Mouse (Mus musculus) heart, postnatal 14 days (tissue): Measurements from ENCODE around the gene Mical2. TPM values are rescaled to one million over a fixed set of nuclear protein-coding genes. Genes with fewer than 3 reads are reported as not detected.

Experiments used
- DNase-seq, 2 experiments: peaks; one replicate each; pipeline ENCODE4 v3.0.0; 2021 to 2022
- intact Hi-C: fragments of 180-260 bp; cut with DNase I; formaldehyde crosslinking; loops from one replicate; pipeline ENCODE4 v1.15.1; 2025
- total RNA-seq, 2 experiments: library from RNA; stranded (reverse); gene quantifications; 2 replicates each; pipeline ENCODE4 v1.2.3; 2021

The Mical2 gene
- total RNA-seq, 2 experiments from 2014 or later, result 105 to 127 TPM

DNA sequence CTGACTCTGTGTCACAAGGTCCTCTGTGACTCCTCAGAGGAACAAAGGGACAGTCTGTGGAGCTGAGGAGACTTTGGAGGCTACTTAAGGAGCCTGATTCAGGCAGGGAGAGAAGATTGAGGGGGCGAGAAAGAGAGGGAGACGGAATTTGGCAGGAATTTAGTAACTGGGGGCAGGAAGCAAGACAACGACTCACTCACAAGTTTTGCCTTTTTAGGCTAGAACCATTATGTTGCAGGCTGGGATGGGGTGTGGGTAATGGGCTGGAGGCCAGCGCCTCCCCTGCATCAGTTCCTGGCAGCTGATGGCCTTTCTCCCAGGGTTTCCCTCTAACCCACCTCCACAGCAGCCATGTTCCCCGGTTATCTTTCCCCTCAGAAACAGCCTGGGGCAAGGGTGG is 152.8 kb downstream of the Mical2 start:
- DNase-seq, result no peak
- intact Hi-C loops, result loop anchor here (2.0 to 10.0 kb wide), 2 partner anchors 490 to 886 kb away; no protein-coding TSS in a partner anchor

DNA sequence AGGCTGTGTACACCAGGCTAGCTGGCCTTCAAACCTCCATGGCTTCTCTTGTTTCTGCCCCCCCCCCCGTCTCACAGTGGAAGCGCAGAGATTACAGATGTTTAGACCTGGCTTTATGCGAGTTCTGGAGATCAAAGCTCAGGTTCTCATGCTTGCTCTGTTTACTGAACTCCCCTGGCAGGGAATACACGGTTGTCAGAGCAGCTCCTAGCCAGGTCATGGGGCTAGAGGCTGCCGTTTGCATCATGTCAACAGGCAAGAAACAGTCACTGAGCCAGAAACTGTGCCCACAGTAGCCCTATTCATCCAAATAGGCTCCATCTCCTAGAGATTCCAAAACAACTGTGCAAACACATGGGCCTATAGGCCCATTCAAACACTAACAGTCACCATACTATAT is 160.9 kb downstream of the Mical2 start:
- no peak for DNase-seq
- intact Hi-C loops, result no loop called here

DNA sequence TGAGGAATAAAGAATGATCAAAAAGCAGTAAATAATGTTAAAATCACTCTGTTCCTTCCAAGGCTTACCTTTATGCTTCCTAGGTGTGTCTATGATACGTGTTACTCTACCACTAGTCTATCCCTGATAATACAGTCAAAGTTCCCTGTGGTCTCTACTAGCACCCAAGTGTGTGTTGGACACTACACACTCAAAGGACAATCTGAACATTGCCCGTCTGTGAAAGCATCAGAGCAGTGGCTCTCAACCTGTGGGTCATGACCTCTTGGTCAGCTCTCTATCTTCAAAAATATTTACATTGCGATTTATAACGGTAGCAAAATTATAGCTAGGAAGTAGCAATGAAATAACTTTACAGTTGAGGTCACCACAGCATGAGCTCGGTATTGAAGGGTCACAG is 162.2 kb downstream of the Mical2 start:
- DNase-seq, result no peak
- intact Hi-C loops, result no loop called here

DNA sequence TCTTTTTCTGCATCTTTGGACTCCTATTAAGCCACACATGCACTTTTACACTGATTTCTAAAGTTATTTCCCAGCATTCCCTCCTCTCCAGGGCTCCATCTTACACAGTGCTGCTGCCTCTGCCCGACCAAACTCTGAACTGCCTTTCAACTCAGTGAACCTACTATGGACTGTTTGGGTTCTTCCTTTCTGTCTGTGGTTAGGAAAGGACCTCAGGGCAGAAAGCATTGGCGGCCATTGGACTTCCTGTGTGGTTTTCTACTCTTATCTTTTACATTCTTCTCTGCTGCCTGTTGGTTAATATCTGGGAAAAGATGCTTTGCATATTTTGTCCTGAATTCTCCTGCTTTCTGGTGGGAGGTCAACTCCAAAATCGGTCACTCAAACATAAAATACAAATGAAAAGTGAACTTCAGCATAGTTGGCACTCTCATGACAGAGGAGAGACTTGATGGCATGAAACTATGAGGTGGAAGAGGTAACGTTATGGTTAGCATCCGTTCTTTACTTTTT is 162.8 kb downstream of the Mical2 start:
- no peak for DNase-seq
- intact Hi-C loops, result no loop called here

DNA sequence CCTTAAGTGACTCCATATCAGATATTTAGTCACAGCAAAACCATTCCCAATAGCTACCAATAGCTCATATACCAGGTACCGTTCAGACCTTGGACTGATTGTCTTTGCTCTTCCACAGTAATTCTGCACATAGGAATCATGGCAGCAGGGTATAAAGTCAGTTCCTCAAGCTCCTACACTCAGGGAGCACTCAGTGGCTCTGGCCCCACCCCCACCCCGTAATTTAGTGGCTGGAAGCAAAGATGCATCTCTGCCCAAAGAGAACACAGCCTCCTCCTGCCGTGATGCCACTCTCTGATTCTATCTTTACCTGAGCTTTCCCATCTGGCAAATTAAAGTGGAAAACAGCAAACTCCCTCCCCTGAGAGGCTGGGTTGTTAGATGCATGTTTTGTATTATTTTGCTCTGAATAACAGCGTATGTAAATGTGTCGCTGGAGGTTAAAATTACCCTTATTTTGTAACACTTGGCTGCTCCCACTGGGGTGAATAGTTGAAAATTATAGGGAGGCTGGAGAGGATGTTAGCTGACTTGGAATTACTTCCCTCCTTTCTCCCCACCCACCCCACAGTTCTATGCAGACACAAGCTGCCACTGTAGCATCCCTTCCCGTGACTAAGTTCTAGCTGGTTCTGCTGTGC is 164.1 kb downstream of the Mical2 start:
- no peak for DNase-seq
- intact Hi-C loops, result no loop called here

DNA sequence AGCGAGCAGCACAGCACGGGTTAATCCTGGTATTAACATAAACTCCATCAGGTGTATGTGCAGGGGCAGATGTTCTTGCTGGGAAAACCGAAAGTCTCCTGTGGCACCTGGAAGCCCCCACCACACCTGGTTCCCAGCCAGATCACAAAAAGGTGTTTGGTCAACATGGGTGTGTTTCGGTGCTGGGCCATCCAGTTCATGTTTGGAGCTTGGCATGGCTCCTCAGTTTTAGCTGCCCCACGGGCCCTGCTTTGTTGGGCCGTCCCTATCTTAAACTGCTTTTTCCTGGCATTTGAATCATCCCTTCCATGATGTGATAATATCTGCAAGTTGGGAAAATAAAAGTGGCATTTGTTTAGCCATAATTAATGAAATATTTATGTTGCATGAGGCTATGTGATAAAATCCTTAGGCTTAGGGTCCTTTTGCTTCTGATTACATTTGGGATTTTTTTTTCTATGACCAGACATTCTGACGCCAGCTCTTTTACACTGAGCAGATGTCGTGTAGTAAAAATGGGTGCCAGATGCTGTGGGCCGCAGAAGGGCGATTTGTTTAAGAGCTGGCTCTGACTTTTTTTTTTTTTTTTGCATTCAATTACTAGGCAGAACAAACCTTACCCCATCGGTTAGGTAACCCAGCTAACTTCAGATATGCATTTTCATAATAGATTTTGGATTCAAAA is 164.7 kb downstream of the Mical2 start:
- intact Hi-C loops, result no loop called here

DNA sequence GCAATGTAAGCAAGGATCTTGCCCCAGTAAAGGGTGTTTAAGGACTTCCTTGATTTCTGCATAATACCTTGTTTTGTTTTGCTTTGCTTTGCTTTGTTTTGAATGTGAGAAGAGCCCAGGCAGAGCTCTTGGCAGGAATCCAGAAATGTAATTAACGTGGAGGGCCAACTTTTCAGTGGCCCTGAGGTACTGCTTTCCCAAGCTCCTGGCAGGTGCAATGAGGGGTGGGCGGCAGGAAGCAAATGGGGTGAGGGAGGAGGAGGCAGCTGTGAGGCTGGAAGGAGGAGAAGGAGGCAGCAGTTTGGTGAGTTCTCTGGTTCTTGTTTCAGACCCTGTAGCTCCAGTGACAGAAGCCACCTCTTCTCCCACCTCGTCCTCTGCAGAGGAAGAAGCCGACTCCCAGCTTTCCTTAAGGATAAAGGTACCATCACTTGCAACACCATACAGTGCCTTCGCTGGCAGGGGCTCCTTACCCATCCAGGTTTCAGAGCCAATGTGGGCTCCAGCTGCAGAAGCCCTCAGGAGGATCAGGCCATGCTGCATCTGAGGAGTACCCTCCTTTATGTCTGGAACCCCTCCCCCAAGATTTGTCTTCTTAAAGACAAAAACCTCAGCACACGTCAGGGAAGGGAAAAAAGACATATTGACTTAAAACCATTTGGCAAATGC is 165.4 kb downstream of the Mical2 start:
- no peak for DNase-seq
- intact Hi-C loops, result no loop called here

More for the DNA sequence above, 164.7 kb downstream of the Mical2 start:
- DNase-seq, result no peak

DNA sequence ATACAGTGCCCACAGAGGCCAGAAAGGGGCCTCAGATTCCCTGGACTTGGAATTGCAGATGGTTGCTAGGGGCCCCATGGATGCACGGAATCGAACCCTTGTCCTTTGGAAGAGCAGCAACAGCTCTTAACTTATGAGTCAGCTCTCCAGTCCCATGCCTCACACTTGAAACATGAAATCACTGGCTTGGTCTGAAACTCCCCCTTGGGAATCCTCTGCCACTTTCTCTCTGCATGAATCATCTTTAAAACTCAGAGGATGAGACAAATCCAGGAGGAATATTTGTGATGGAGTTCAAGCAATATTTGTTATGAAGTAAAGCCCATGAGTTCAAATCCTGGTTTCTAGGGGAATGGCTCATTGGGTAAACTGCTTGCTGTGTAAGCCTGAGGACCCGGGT is 172.1 kb downstream of the Mical2 start:
- intact Hi-C loops, result no loop called here
- no peak for DNase-seq

DNA sequence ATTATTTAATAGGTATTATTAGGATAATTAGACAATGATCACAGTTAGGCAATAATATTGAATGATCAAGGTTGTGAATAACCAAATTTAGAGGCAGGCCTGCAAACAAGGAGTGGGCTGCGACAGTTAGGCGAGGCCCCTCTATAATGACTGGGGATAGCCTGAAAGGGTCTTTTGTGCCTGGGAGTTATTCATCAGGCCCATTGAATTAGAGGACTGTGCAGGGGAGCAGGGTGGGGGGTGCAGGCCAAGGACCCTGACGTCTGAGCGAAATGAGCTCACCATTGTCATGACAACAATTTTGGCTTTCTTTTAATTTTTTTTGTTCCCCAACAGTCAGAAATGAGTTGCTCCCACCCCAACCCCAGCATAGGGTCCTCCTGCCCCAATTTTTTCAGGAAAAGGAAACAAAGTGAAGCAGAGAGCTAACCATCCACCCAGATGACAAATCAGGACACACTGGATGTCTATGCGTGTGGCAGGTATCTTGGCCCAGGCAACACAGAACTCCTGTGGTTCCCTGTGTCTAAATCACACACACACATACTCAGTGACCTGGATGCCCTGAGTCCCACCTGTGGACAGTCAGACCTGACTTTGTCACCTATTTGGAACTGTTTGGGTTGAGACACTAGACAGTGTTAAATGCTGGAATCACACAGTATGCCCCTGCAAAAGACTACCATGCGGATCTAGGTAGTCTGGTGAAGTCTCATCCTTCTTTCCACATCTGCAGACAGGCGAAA is 173.9 kb downstream of the Mical2 start:
- intact Hi-C loops, result loop anchor here (2.0 to 5.0 kb wide), 4 partner anchors 69 to 469 kb away; partner anchors contain the start of gene Tead1

DNA sequence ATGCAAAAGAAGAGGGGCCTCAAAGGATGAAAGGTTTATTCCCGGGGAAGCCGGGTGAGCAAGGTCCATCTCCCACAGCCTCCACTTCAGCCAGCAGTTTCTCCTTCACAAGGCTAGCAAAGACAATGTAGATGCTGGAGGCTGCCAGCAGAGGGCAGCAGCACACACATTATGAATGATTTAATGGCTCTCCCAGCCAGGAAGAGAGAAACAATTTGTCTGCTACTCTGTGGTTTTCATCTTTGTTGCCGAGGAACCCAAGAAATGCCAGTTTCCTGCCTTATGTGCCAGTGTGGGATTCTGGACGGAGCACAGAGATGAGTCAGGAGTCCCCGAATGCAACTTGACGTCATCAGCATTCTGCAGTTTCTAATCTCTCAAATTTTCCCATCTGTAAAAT is 174.5 kb downstream of the Mical2 start:
- intact Hi-C loops, result loop anchor here (2.0 to 5.0 kb wide), 4 partner anchors 69 to 469 kb away; partner anchors contain the start of gene Tead1
- peak; percentile 85 to 90 for DNase-seq

More for the DNA sequence above, 173.9 kb downstream of the Mical2 start:
- DNase-seq, result no peak

DNA sequence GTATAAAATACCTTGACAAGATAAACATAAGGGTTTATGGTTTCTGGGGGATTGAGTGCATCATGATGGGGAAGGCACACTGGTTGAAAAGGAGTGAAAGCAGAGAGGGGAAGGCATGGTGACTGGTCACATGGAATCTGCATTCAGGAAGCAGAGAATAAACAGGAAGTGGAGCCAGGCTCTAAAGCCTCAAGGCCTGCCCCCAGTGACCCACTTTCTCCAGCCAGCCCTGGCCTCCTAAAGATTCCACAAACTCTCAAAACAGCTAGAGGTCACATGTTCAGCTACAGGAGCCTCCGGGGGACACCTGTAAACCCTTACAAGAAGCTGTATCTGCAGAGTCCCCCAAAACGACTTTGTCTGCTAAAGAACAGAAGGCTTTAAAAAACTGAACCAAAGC is 179.4 kb downstream of the Mical2 start:
- intact Hi-C loops, result no loop called here
- no peak for DNase-seq

DNA sequence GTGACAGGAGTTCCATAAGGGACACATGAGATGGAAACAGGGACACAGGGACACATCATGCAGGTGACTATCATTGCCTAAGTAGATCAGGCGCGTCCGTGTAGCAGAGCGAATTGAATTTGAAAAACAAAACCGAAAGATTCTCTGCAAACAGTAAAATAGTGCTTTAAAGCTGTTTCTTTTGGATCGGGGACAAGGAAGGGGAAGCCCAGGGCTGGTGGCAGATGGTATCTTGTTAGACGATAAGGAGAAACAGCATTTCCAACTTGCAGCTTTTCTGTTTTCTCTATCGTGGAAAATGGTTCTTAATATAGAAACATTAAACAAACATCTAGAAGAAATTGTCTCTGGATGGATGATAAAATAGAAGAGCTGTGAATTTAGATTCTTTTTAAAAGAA is 179.9 kb downstream of the Mical2 start:
- intact Hi-C loops, result no loop called here

DNA sequence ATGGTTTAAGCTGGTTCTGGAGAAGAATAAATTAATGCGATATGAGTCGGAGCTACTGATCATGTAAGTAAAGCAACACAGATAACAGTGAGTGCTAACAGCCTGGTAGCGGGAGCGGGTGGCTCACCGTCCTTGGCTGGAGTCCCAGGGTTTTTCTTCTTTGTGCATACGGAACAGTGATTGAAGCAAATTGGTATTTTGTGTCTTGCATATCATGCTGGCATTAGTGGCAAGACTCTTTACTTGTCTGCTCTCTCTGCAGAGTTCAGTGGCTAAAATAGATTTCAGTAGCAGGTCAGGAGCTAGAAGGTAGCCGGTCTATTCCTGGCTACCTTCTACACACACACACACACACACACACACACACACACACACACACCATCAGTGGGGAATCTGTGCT is 181.9 kb downstream of the Mical2 start:
- intact Hi-C loops, result no loop called here
- DNase-seq, result peak in 1 of 2 experiments; percentile 7

More for the DNA sequence above, 179.9 kb downstream of the Mical2 start:
- DNase-seq, result no peak

DNA sequence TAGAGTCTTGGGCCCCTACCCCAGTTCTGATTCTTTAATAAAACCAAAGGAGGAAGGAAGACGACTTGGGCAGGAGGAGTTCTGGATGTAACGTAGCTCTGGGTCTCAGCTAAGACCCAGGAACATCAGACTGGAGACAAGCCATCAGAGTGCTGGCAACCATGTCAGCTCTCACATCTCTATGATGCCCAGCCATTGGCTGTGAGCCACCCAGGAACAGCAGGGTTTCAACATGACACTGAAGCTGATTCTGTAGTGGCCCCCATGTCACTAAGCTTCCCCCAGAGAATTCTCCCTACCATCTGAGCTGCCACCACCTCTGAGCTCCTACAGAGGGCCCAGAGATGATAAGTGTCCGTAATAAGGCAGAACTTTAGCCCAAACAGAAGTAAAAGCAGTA is 184.3 kb downstream of the Mical2 start:
- intact Hi-C loops, result no loop called here
- DNase-seq, result no peak

DNA sequence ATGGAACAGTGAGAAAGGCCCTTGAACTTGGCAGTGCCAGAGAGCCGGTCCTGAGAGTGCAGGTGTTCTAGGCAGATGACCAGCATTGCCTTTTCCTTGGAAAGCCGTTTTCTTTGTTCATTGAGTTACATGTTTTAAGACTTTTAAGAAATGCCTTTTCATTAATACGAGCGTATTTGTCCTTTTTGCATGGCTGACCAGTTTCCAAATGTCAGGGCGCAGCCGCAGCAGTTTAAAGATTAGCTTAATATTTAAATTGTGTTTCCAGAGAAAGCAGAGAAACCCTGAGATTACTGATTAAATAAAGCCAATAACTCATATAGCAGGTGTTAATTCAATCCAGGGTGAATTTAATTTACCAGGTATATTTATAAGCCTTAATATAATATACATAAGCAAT is 187.6 kb downstream of the Mical2 start:
- intact Hi-C loops, result no loop called here
- no peak for DNase-seq

DNA sequence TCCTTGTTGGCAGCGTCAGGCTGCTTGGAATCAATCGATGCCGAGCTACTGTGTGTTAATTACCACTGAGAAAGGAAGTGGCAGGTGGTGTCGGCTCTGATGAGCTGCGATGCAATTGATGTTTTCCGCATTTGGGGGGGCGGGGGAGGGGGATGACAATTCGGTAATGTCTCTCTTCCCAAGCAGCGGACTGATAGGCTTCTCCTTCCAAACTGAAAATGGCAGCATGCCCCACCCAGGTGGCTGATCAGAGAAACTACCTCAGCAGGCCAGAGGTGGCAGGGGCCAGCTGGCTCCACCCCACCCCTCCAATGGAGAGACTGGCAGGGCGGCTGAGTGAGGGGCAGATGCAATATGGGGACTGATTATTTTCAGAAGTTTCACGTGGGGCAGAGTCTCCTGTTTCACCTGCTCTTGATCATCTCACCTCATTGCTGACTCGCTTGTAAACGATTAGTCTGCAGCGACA is 190.4 kb downstream of the Mical2 start:
- intact Hi-C loops, result no loop called here
- no peak for DNase-seq

DNA sequence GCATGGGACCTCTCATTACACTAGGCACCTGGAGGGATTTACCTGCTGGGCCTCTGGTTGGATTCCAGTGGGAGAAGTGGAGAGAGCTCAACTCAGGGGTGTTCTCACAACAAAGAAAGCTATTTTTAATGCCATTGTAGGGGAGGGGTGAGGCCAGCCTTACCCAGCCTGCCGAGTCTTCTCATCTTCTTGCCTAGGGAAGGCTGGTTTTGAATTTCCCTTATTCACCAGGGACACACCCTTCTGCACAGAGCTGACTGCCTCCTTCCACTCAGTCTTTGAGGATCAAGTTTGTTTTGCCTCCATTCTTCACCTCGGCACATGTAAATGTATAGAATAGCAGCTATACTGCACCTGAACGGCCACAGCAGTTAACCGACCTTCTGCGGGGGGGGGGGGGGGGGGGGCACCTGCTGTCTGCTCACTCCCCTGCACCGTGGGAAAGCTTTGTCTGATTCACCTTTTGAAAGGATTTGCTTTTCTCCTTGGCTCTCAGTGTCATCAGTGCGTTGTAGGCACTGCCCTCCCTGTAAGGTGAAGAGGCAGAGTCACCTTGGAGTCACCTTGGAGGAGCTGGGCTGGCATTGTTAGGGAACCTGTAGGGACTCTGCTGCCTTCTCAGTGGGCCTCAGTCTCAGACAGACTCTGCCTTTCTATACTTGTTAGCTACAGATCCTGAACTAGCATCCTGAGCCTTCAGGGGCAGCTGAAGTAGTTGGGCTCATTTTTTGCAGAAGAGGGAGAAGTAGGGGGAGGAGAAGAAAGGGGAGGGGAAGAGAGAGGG is 191.3 kb downstream of the Mical2 start:
- DNase-seq, result no peak
- intact Hi-C loops, result no loop called here

DNA sequence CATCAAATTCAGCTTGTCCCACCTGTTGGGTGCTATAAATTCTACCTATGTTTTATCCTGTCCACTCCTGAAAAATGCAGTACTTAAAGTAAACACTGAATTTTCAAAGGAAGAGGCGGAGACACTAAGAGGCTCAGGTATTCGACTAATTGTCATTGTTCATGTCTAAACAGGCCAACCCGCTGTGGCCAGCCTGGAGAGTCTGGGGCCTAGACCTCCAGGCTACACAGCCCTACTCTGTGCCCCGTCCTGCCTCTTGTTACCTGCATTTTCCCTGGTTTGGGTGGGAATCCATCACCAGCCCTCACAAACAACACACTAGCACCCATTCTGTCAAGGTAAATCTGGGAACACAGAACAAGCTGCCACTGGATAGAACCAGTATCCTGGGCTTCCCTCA is 191.9 kb downstream of the Mical2 start:
- intact Hi-C loops, result no loop called here
- no peak for DNase-seq

DNA sequence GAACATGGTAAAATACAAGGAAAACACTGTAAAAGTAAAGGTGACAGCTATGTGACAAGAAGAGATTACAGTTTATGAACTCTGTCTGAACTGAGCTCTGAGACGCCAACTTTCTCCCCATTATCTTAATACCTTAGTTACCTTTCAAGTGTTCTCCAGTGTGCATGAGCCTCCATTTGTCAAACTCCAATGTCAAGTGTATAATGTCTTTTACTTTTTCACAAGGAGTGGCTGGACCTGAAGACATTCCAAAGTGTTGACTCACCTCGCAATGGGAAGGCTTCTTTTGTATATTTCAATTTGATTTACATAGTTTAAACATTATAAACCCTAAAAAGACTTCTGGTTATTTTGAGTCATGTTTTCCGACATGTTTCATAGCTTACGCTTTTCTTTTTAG is 197.8 kb downstream of the Mical2 start:
- no peak for DNase-seq
- intact Hi-C loops, result no loop called here

DNA sequence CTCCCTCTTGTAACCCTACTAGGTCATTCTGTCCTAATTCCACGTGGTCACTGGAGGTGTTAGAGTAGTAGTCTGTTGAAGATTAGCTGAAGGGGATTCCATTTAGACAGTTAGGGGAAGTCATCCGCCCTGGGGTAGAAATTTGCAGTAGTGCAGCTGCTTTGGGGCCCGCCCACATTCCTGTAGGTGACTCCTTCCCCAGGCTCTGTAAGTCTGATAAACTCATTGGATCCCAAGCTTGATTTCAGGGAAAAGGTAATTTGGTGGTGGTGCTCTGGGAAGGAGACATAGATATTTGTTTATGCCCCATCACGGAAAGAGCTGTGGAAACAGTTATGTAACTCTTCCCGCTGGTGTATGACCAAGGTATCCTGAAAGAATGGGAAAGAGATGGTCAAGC is 201.2 kb downstream of the Mical2 start:
- intact Hi-C loops, result loop anchor here (5.0 kb wide), 1 partner anchor 35 kb away; no protein-coding TSS in a partner anchor
- DNase-seq, result no peak
